Mouse (Mus musculus) ES-E14 (cell line): ENCODE data around the gene Hspb2. TPM values are rescaled to one million over a fixed set of nuclear protein-coding genes. Genes with fewer than 3 reads are reported as not detected.

Source experiments
- DNase-seq: peaks from one replicate; pipeline ENCODE4 v3.0.0-alpha.2; 2013; ENCODE audit warnings: low read depth, low spot score
- H3K27ac ChIP-seq: 2 replicates; pipeline ENCODE4 v1.5.1; 2012; ENCODE audit warnings: low read depth, mild to moderate bottlenecking, low read length, moderate library complexity, mixed read lengths; ENCODE audit not compliant: poor library complexity, insufficient read depth, severe bottlenecking
- H3K36me3 ChIP-seq: 2 replicates; pipeline ENCODE4 v1.6.1; 2012; ENCODE audit warnings: mild to moderate bottlenecking, low read length, moderate library complexity, mixed read lengths; ENCODE audit not compliant: control insufficient read depth, poor library complexity, insufficient read depth, severe bottlenecking
- H3K4me1 ChIP-seq, 2 experiments: fragments of 150-350 bp in 1 of 2; sonication (generic) in 1 of 2; 2 replicates each; pipeline ENCODE4 v1.6.1; 2012; ENCODE audit warnings: low read length in 2 of 2, mild to moderate bottlenecking in 1 of 2, mixed read lengths in 1 of 2; ENCODE audit not compliant: control insufficient read depth in 2 of 2, insufficient read depth in 2 of 2, poor library complexity in 1 of 2
- H3K4me3 ChIP-seq, 2 experiments: fragments of 150-350 bp in 1 of 2; sonication (generic) in 1 of 2; 2 replicates each; pipeline ENCODE4 v1.5.1; 2012; ENCODE audit warnings: low read length in 2 of 2, low read depth in 1 of 2, mild to moderate bottlenecking in 1 of 2, mixed read lengths in 1 of 2; ENCODE audit not compliant: insufficient read depth in 1 of 2, poor library complexity in 1 of 2, severe bottlenecking in 1 of 2
- H3K9ac ChIP-seq: 2 replicates; pipeline ENCODE4 v1.6.1; 2012; ENCODE audit warnings: low read depth, mild to moderate bottlenecking, low read length, mixed read lengths; ENCODE audit not compliant: poor library complexity, insufficient read depth, severe bottlenecking
- H3K9me3 ChIP-seq: fragments of 150-350 bp; sonication (generic); 2 replicates; pipeline ENCODE4 v1.6.1; 2012; ENCODE audit warnings: low read depth, mild to moderate bottlenecking, low read length; ENCODE audit not compliant: control insufficient read depth, insufficient read depth
- CHD2 ChIP-seq: IDR thresholded peaks from 2 replicates; pipeline ENCODE4 v1.6.1; 2014; ENCODE audit warnings: mild to moderate bottlenecking, low read depth, low read length, inconsistent platforms
- HCFC1 ChIP-seq: IDR thresholded peaks from 2 replicates; pipeline ENCODE4 v1.6.1; 2012; ENCODE audit warnings: low read length, inconsistent platforms, borderline replicate concordance; ENCODE audit not compliant: insufficient read depth
- MAFK ChIP-seq: IDR thresholded peaks from 2 replicates; pipeline ENCODE4 v1.6.1; 2014; ENCODE audit warnings: mild to moderate bottlenecking, low read depth, low read length, inconsistent platforms; ENCODE audit not compliant: insufficient read depth
- ZC3H11A ChIP-seq: IDR thresholded peaks from 2 replicates; pipeline ENCODE4 v1.6.1; 2012; ENCODE audit warnings: low read depth, mild to moderate bottlenecking, inconsistent platforms, low read length, borderline replicate concordance
- ZNF384 ChIP-seq: IDR thresholded peaks from 2 replicates; pipeline ENCODE4 v1.6.1; 2012; ENCODE audit warnings: low read depth, low read length, inconsistent platforms
- in situ Hi-C, 2 experiments: fragments of 600-800 bp; cut with MboI; formaldehyde crosslinking; loops; one replicate each; pipeline ENCODE4 v1.15.1; 2025; ENCODE audit warnings: low sequenced_read_pairs in 2 of 2, inconsistent platforms in 1 of 2; ENCODE audit not compliant: unreplicated experiment in 2 of 2
- total RNA-seq: library from RNA; depleted of rRNA; stranded (reverse); fragments of 300-350 nt; gene quantifications from 2 replicates; pipeline ENCODE4 v1.2.3, GENCODE M21; 2012

Gene Hspb2
- total RNA-seq, 1 experiment = 10.9 TPM

DNA sequence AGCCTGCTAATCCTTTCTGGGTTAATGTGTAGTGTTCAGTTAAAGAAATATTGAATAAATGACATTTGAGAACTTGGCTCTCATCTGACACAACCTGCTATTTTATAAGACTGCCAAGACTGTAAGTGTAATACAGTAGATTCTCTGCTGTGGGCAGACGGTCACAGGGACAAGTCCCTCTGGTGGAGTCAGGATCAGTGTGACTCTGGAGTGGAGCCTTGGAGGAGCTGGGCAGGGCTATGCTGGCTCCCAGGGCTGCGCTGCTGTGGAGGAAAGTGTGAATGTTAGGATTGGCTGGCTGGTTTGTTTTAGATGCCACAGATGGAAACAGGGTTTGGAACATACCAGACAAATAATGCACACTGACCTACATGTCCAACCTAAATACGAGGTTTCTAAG, 43.1 kb upstream of the Hspb2 start:
- in situ Hi-C loops = no loop called here
- no peak overlapping the region for H3K27ac ChIP-seq
- H3K4me1 ChIP-seq = no peaks in the 10 kb centered on the region
- TF ChIP-seq MAFK = no peak
- TF ChIP-seq ZNF384 = no peak
- TF ChIP-seq HCFC1 = no peak
- TF ChIP-seq ZC3H11A = no peak
- TF ChIP-seq CHD2 = no peak
- H3K36me3 ChIP-seq = peaks cover 8% of the 10 kb centered on the region
- DNase-seq = no peak
- no peak overlapping the region for H3K9ac ChIP-seq
- H3K9me3 ChIP-seq = no peaks in the 10 kb centered on the region
- no peak overlapping the region for H3K4me3 ChIP-seq

DNA sequence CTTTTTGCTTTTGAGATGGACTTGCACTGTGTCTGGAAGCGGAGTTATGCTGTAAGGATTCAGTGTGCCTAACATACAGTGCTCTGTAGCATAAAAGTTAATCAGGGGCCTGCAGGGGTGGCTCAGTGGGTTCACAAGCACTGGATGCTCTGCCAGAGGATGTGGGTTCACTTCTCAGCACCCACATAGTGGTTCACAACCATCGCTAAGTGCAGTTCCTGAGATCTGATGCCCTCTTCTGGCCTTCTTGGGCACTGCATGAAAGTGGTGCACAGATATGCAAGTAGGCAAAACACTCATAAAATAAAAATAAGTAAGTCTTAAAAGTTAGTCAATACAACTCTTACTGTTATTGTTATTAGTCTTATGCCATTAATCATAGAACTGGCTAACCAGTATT, 30.0 kb upstream of the Hspb2 start:
- peak; percentile 30 for DNase-seq
- Histone ChIP-seq H3K27ac (no peak overlapping the region), H3K4me3 (no peak overlapping the region), H3K9me3 (no peaks in the 10 kb centered on the region), H3K4me1 (no peaks in the 10 kb centered on the region), H3K9ac (no peak overlapping the region), H3K36me3 (peaks cover 13% of the 10 kb centered on the region)
- TF ChIP-seq HCFC1 = no peak
- no peak for TF ChIP-seq CHD2
- no peak for TF ChIP-seq MAFK
- no peak for TF ChIP-seq ZNF384
- in situ Hi-C loops = no loop called here

DNA sequence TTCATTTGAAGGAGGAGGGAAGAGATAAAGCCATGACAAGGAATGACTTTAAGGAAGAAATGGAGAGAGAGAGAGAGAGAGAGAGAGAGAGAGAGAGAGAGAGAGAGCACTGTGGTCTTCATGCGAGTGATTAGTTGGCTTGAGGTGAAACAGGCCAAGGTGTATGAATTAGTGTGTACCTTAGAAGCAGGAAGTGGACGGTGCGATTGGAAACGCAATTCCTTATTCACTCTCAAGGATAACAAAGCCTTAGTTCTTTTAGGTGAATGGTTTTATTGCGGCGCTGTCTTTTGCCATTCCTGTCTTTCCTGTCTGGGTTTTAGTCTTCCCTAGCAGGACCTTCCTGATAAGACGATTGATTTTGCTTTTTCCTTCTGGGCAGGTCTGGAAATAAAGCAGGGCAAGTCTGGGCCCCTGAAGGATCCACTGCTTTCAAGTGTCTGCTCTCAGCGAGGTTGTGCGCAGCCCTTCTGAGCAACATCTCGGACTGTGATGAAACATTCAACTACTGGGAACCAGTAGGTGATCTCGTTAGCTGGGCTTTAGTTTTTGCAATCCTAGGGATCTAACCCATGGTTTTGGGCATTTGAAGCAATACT, 24.1 kb upstream of the Hspb2 start:
- DNase-seq = no peak
- Histone ChIP-seq H3K4me1 (0 out of 4 replicates have a peak, but pooled peaks cover 0 to 2% of the 10 kb centered on the region in 2 experiments), H3K9me3 (no peaks in the 10 kb centered on the region), H3K4me3 (peak overlapping the region; percentile 82 to 87), H3K27ac (no peak overlapping the region), H3K9ac (peak overlapping the region; percentile 88; the same call in 1 of the 2 replicates), H3K36me3 (peaks cover 4% of the 10 kb centered on the region; the same call in 1 of the 2 replicates)
- in situ Hi-C loops = no loop called here
- TF ChIP-seq CHD2 (no peak), MAFK (no peak), ZC3H11A (no peak), ZNF384 (no peak), HCFC1 (no peak)

- TF ChIP-seq HCFC1 (no peak), ZNF384 (no peak), ZC3H11A (no peak), MAFK (no peak), CHD2 (no peak)
- Histone ChIP-seq H3K27ac (no peak overlapping the region), H3K4me1 (0 out of 4 replicates have a peak, but pooled peaks cover 0 to 2% of the 10 kb centered on the region in 2 experiments), H3K36me3 (peaks cover 4% of the 10 kb centered on the region; the same call in 1 of the 2 replicates), H3K4me3 (peak overlapping the region; percentile 82 to 87), H3K9ac (peak overlapping the region; percentile 88), H3K9me3 (no peaks in the 10 kb centered on the region)
- DNase-seq = no peak
- in situ Hi-C loops = no loop called here
These were observed 23.5 kb upstream of the Hspb2 start for GRCm38 (mm10) chr9:50775662-50776126.
